Mouse (Mus musculus) limb, embryonic 15.5 days (tissue): Measurements from ENCODE around the gene Acta2. TPM values are rescaled to one million over a fixed set of nuclear protein-coding genes. Genes with fewer than 3 reads are reported as not detected.
A peak's percentile ranks its signal among the peaks of the same experiment; 100 is the strongest.

Experiments used
- ATAC-seq: fragments of 200-750 bp; cut with Nextera tagmentation; 2 replicates; pipeline ENCODE4 v1.8.0; 2017; ENCODE audit warnings: low read depth, moderate TSS enrichment; ENCODE audit not compliant: insufficient number of reproducible peaks, low FRiP score, low TSS enrichment
- H3K27ac ChIP-seq: fragments of 300-500 bp; sonication (generic); 2 replicates; pipeline ENCODE4 v1.5.1; 2015; ENCODE audit warnings: moderate library complexity, mild to moderate bottlenecking, inconsistent platforms
- H3K27me3 ChIP-seq: fragments of 300-500 bp; sonication (generic); 2 replicates; pipeline ENCODE4 v1.6.1; 2015; ENCODE audit warnings: inconsistent platforms
- H3K36me3 ChIP-seq: fragments of 300-500 bp; sonication (generic); 2 replicates; pipeline ENCODE4 v1.6.1; 2015; ENCODE audit warnings: inconsistent platforms
- H3K4me1 ChIP-seq: fragments of 300-500 bp; sonication (generic); 2 replicates; pipeline ENCODE4 v1.6.1; 2015; ENCODE audit warnings: inconsistent platforms
- H3K4me2 ChIP-seq: fragments of 300-500 bp; sonication (generic); 2 replicates; pipeline ENCODE4 v1.6.1; 2015; ENCODE audit warnings: mild to moderate bottlenecking, inconsistent platforms
- H3K4me3 ChIP-seq: fragments of 300-500 bp; sonication (generic); 2 replicates; pipeline ENCODE4 v1.5.1; 2015; ENCODE audit warnings: mild to moderate bottlenecking, inconsistent platforms
- H3K9ac ChIP-seq: fragments of 300-500 bp; sonication (generic); 2 replicates; pipeline ENCODE4 v1.6.1; 2015; ENCODE audit warnings: inconsistent platforms
- H3K9me3 ChIP-seq: fragments of 300-500 bp; sonication (generic); 2 replicates; pipeline ENCODE4 v1.6.1; 2016; ENCODE audit warnings: inconsistent platforms
- WGBS: fragments of 180-500 bp; shearing (Covaris S2); methylation state at CpG from one replicate; pipeline ENCODE4 v1.1.7; 2015; 5-methylcytosine and 5-hydroxymethylcytosine counted together
- polyA plus RNA-seq: library from polyadenylated mRNA; unstranded; fragments of >200 nt; fragmentation: Nextera tagmentation; extraction: Ambion mirVana; gene quantifications from 2 replicates; pipeline ENCODE4 v1.2.1, GENCODE M21; 2015

The Acta2 gene
- 223 and 331 TPM in 2 replicates for polyA plus RNA-seq

DNA sequence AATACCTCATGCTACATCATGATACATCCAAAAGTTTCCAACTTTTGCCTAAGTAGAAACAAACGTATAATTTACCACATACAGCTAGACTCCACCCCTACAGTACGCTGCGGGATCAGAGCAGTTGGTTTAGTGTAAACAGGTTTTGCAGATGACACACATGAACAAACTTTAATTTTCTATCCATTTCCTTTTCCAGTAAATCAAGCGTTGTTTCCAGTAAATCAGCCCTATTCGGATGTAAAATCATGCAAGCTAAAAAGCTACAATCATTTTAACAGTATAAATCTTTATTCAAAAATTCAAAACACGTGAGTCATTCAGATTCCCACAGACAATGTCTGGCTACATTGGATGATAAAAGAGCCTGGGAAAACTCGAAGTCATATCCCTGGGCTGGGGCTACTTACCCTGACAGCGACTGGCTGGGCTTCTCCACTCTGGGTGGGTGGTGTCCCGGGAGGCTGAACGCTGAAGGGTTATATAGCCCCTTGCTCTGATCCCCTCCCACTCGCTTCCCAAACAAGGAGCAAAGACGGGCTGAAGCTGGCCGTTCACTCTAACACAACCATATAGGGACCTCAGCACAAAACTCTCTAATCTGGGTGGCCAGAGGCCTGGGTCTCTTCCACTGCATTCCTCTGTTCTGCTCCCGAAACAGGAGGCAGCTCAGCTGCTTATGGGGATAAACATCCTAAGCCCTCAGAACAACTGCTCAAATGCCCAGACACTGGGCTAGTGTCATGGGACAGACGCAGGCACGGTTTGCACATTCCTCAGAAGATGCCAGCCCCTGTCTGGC lies at the start of gene Acta2:
Gene Acta2, minus strand, starts transcription at position 711 of the 802 bp plus-strand sequence.
- Histone ChIP-seq H3K36me3 (no peaks in the 10 kb centered on the region), H3K27ac (peak within 1 kb of the TSS; percentile 57), H3K4me1 (peaks cover 13% of the 10 kb centered on the region; the same call in 1 of the 2 replicates), H3K9me3 (no peaks in the 10 kb centered on the region), H3K27me3 (no peaks in the 10 kb centered on the region), H3K9ac (no peak within 1 kb of the TSS), H3K4me3 (peak within 1 kb of the TSS; percentile 25), H3K4me2 (peak within 1 kb of the TSS; percentile 29)
- peak; percentile 78 for ATAC-seq
- WGBS = 21% methylated on average over 16 of the region's 16 CpGs

DNA sequence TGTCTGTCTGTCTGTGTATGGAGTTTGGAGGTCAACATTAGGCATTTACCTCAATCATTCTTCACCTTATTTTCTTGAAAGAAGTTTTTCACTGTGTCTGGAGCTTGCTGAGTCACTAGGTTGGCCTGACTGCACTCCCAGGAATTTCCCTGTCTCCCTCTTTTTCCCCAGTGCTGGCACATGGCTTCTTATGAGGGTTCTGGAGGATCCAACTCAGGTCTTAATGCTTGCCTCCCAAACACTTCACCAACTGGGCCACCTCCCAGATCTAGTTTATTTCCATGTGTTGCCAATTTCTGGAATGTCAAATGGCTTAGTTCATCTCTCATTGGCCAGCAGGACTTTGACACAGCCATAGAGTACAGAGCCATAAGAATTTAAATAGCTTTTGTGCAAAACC lies 49.5 kb upstream of the Acta2 start:
- Histone ChIP-seq H3K4me1 (no peaks in the 10 kb centered on the region), H3K27ac (no peak overlapping the region), H3K9me3 (no peaks in the 10 kb centered on the region), H3K4me3 (no peak overlapping the region), H3K4me2 (no peak overlapping the region), H3K9ac (no peak overlapping the region), H3K36me3 (no peaks in the 10 kb centered on the region), H3K27me3 (no peaks in the 10 kb centered on the region)
- ATAC-seq = no peak

DNA sequence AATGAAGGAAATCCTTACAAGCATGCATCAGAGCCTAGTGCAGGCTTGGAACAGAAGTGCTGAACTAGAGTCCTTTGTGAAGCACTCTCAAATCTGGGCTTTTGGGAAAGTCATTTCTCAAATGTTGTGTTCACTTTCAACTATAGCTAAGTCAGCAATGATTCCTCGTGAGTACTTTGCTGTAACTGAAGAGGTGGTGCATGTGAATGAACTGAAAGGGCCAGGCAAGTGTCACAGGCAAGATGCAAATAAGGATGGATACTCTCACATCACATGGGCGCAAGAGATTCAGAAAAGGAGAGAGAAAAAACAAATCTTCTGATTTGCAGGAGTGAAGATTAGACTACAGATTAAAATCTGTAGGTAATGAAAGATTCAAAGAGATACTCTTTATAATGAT lies 45.0 kb upstream of the Acta2 start:
- no peak overlapping the region for H3K9ac ChIP-seq
- H3K9me3 ChIP-seq = no peaks in the 10 kb centered on the region
- no peak for ATAC-seq
- 79% methylated on average over 2 of the region's 2 CpGs for WGBS
- no peak overlapping the region for H3K4me3 ChIP-seq
- H3K27ac ChIP-seq = no peak overlapping the region
- no peak overlapping the region for H3K4me2 ChIP-seq
- H3K4me1 ChIP-seq = no peaks in the 10 kb centered on the region
- no peaks in the 10 kb centered on the region for H3K36me3 ChIP-seq
- H3K27me3 ChIP-seq = no peaks in the 10 kb centered on the region

DNA sequence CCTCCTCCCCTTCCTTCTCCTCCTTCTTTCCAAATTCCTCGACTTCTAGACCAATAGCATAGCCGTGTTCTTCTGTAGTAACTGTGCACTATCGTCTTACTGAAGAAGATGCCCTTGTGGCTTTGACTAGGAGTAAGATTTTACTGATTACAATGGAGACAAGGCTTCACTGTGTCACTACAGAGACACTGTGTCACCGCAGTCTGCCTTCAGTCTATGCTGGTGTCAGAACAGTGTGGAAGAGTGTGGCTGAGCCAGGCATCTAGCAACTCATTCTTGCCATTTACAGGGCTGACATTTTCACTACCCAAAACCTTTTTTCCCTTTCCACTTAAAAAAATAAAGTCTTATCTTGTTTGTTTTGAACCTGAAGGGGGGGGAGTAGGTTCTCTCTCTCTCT lies 43.8 kb upstream of the Acta2 start:
- Histone ChIP-seq H3K9ac (no peak overlapping the region), H3K4me2 (no peak overlapping the region), H3K4me3 (no peak overlapping the region), H3K4me1 (no peaks in the 10 kb centered on the region), H3K27me3 (no peaks in the 10 kb centered on the region), H3K9me3 (no peaks in the 10 kb centered on the region), H3K36me3 (no peaks in the 10 kb centered on the region), H3K27ac (no peak overlapping the region)
- WGBS = 75% methylated on average over 4 of the region's 4 CpGs
- ATAC-seq = no peak

DNA sequence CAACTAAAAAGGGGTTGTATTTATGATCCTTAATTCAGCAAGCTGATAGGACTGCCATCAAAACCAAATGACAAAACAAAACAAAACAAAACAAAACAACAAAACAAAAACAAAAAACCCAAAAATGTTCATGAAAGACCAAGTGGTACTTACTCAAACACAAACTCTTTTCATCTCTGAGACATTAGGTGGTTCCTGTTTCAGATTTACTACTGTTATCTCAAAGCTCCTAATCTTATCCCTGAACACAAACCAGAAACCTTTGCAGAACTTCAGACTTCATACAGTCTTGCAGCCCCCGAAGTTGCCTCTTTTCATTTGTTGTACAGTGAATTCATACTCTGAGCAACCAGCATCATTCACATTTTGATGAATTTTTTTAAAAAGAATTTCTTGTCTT lies 43.1 kb upstream of the Acta2 start:
- 74% methylated on average over 1 of the region's 1 CpGs for WGBS
- H3K4me2 ChIP-seq = no peak overlapping the region

DNA sequence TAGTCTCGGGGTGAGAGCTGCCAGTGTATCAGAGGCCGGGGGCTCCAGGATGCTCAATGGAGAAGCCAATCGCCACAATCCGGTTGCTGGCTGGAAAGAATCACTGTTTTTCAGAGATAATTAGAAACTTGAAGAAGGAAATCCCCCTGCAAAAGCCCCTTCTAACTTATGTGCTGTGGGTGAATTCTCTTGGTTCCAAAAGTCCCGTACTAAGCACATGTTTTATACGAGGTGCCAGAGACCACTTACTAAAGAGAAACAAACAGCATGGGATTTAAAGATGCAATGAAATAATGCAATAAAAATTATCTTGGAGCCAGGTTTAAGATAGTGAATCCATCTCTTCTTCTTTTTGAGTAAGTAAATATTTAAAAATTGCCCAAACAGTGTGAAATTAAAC lies 40.1 kb upstream of the Acta2 start:
- Histone ChIP-seq H3K9me3 (no peaks in the 10 kb centered on the region), H3K36me3 (no peaks in the 10 kb centered on the region), H3K4me3 (no peak overlapping the region), H3K4me2 (no peak overlapping the region), H3K4me1 (peaks cover 9% of the 10 kb centered on the region), H3K27ac (no peak overlapping the region), H3K9ac (no peak overlapping the region), H3K27me3 (0 out of 2 replicates have a peak, but pooled peaks cover 3% of the 10 kb centered on the region)
- no peak for ATAC-seq
- WGBS = 47% methylated on average over 6 of the region's 6 CpGs

More for the DNA sequence above, 43.1 kb upstream of the Acta2 start:
- H3K27ac ChIP-seq = no peak overlapping the region
- H3K9ac ChIP-seq = no peak overlapping the region
- H3K36me3 ChIP-seq = no peaks in the 10 kb centered on the region
- no peaks in the 10 kb centered on the region for H3K4me1 ChIP-seq
- no peak overlapping the region for H3K4me3 ChIP-seq
- H3K9me3 ChIP-seq = no peaks in the 10 kb centered on the region
- no peak for ATAC-seq
- H3K27me3 ChIP-seq = no peaks in the 10 kb centered on the region

DNA sequence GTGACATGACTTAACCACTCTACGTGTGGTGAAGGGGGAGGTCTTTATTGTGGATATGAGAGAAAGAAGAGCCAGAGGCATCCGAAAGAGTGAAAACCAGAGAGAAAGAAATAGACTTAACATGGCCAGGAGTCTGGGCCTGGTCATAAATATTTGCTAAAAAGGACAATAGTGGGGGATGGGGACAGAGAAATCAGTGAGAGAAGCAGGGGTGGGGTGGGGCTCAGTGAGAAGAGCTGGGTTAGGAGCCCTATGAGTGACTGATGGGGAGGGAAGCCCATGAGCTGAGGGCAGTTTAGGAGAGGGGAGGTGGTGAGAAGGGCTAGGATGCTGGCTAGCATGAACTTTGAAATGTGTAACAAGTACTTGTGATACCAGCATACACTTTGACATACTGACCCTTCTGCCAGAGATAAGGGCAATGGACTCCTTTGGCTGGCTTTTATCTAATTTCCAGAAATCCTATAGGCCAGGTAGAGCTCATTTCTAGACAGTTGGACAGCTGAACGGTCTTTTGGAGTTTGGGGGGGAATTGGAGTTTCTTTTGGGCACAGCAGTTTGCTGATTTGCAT lies 38.1 kb upstream of the Acta2 start:
- Histone ChIP-seq H3K4me1 (peaks cover 14% of the 10 kb centered on the region), H3K9ac (no peak overlapping the region), H3K27me3 (0 out of 2 replicates have a peak, but pooled peaks cover 3% of the 10 kb centered on the region), H3K4me3 (no peak overlapping the region), H3K9me3 (no peaks in the 10 kb centered on the region), H3K4me2 (no peak overlapping the region), H3K36me3 (no peaks in the 10 kb centered on the region), H3K27ac (no peak overlapping the region)
- no peak for ATAC-seq
- 74% methylated on average over 3 of the region's 3 CpGs for WGBS

DNA sequence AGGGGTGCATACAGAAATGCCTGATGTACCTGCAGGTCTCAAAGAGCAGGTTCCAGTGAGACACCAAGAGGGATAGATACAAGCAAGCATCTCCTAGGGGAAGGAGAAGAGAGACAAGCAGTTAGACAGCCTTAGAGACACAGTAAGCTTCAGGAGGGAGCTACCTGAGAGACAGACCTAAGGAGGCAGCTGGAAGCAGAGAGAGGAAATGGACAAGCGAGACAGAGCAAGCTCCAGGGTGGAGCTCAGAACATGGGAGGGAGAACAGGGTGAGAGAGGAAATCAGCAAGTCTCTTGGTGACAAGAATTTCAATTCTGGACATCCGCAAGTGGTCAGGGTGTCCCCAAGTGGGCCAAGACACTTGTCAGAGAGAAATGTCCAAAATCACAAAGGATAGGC lies 37.3 kb upstream of the Acta2 start:
- Histone ChIP-seq H3K4me3 (no peak overlapping the region), H3K4me1 (peaks cover 14% of the 10 kb centered on the region), H3K9me3 (no peaks in the 10 kb centered on the region), H3K9ac (no peak overlapping the region), H3K4me2 (no peak overlapping the region), H3K36me3 (no peaks in the 10 kb centered on the region), H3K27ac (no peak overlapping the region), H3K27me3 (0 out of 2 replicates have a peak, but pooled peaks cover 3% of the 10 kb centered on the region)
- ATAC-seq = no peak
- 80% methylated on average over 2 of the region's 2 CpGs for WGBS

DNA sequence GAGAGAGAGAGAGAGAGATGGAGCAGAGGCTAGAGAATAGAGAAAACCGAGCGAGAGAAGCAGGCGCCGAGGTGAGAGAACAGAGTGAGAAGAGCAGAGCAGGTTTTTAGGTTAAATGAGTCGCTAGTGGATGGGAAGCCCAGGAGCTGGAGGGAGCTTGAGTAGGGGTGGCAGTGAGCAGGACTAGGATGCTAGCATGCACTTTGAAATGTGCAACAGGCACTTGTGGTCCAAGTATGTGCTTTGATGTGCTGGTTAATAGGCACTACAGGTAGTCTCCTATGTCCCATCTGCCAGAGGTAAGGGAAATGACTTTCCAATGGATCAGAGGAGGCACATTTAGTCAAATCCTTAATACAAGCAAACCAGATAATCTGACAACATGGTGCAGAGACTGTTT lies 36.6 kb upstream of the Acta2 start:
- no peak overlapping the region for H3K9ac ChIP-seq
- ATAC-seq = no peak
- H3K27me3 ChIP-seq = 0 out of 2 replicates have a peak, but pooled peaks cover 3% of the 10 kb centered on the region
- H3K4me2 ChIP-seq = no peak overlapping the region
- no peaks in the 10 kb centered on the region for H3K36me3 ChIP-seq
- 57% methylated on average over 5 of the region's 5 CpGs for WGBS
- H3K9me3 ChIP-seq = no peaks in the 10 kb centered on the region
- peaks cover 14% of the 10 kb centered on the region for H3K4me1 ChIP-seq
- H3K4me3 ChIP-seq = no peak overlapping the region
- H3K27ac ChIP-seq = no peak overlapping the region

DNA sequence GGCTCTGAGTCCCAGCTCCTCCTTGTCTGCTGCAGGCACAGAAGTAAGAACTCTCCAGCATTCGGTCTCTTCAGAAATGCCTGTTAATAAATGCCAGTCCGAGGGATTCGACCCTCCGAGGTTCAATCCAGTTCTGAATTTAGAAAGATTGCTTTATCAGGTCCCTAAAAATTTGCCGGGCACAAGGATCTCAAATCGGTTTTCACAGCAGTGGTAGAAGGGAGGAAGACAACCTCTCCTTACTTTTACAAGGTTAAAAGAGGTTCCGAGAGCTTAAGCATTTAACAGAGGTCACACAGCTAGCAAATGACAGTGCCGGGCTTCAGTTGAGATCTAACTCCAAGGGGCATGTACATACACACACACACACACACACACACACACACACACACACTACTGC lies 36.0 kb upstream of the Acta2 start:
- H3K4me1 ChIP-seq = peaks cover 14% of the 10 kb centered on the region
- no peak overlapping the region for H3K27ac ChIP-seq
- peak overlapping the region; percentile 85 for H3K4me2 ChIP-seq
- no peak for ATAC-seq
- 0 out of 2 replicates have a peak, but pooled peaks cover 3% of the 10 kb centered on the region for H3K27me3 ChIP-seq
- no peaks in the 10 kb centered on the region for H3K9me3 ChIP-seq
- no peak overlapping the region for H3K9ac ChIP-seq
- H3K4me3 ChIP-seq = peak overlapping the region; percentile 47
- no peaks in the 10 kb centered on the region for H3K36me3 ChIP-seq
- 47% methylated on average over 8 of the region's 8 CpGs for WGBS

DNA sequence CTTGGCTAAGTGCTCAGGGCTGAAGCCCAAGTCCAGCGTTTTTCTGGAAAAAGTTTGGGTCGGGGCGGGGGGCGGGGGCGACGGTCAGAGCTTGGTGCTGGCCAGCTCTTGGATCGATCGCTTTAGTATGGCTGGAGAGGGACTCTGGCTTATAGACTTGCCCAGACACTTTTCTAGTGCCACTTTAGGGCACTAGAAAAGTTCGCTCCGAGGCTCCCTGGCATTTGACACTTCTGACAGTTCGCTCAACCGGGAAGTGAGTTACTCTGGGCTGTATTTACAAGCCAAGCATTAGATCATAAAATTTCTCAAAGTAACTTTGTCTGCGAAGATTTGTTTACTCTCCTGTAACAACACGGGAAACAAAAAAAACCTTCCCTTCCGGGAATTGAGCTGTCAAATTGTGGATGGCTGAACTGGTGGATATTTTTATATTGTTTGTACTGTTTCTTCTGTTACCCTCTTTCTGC lies 35.5 kb upstream of the Acta2 start:
- Histone ChIP-seq H3K27me3 (0 out of 2 replicates have a peak, but pooled peaks cover 3% of the 10 kb centered on the region), H3K4me2 (peak overlapping the region; percentile 85), H3K4me3 (peak overlapping the region; percentile 47), H3K9me3 (no peaks in the 10 kb centered on the region), H3K9ac (peak overlapping the region; percentile 33; the same call in 1 of the 2 replicates), H3K36me3 (no peaks in the 10 kb centered on the region), H3K27ac (no peak overlapping the region), H3K4me1 (peaks cover 14% of the 10 kb centered on the region)
- WGBS = 5% methylated on average over 15 of the region's 15 CpGs
- 0 out of 2 replicates have a peak, but pooled peaks have one; percentile 15 for ATAC-seq
